Mouse (Mus musculus) gastrocnemius, postnatal 25 days (tissue): ENCODE results near the gene T2. TPM values are rescaled to one million over a fixed set of nuclear protein-coding genes. Genes with fewer than 3 reads are reported as not detected.

Source experiments
- total RNA-seq, 2 experiments: library from RNA; stranded (reverse); gene quantifications; 1 replicate in 1 of 2; 2 replicates in 1 of 2; pipeline ENCODE4 v1.2.3; 2021

Gene T2
- total RNA-seq, 2 experiments from 2014 or later = not detected

Other genes with a start within 250 kb of the T2 start
- under 1 TPM in 1 of 2 experiments, not detected in 1; 0.38 TPM for gene Gm49673, start 208.2 kb upstream of the T2 start, total RNA-seq
- 10 to 100 TPM; 13.0 to 14.8 TPM for gene Rnaset2a, start 207.9 kb upstream of the T2 start, total RNA-seq
- 10 to 100 TPM; 13.1 to 18.3 TPM for gene Fgfr1op, start 190.5 kb upstream of the T2 start, total RNA-seq
- not detected for gene Ccr6, start 119.9 kb upstream of the T2 start, total RNA-seq
- 100 to 1,000 TPM; 407 to 421 TPM for gene Mpc1, start 73.1 kb upstream of the T2 start, total RNA-seq
- 1 to 10 TPM; 6.8 to 8.0 TPM for gene Sft2d1, start 44.9 kb upstream of the T2 start, total RNA-seq
- gene Prr18, start 18.5 kb upstream of the T2 start, total RNA-seq = under 1 TPM; 0.08 to 0.10 TPM
- gene T, start 78.4 kb downstream of the T2 start, total RNA-seq = not detected
- 1 to 10 TPM; 3.5 to 7.9 TPM for gene Pde10a, start 169.4 kb downstream of the T2 start, total RNA-seq
- not detected for gene Gm17087, start 211.0 kb downstream of the T2 start, total RNA-seq